Mouse (Mus musculus): ENCODE results near the gene Mrps27. TPM values are rescaled to one million over a fixed set of nuclear protein-coding genes. Genes with fewer than 3 reads are reported as not detected.

Gene Mrps27
- total RNA-seq, 2 experiments from 2014 or later = 25.2 to 26.0 TPM

DNA sequence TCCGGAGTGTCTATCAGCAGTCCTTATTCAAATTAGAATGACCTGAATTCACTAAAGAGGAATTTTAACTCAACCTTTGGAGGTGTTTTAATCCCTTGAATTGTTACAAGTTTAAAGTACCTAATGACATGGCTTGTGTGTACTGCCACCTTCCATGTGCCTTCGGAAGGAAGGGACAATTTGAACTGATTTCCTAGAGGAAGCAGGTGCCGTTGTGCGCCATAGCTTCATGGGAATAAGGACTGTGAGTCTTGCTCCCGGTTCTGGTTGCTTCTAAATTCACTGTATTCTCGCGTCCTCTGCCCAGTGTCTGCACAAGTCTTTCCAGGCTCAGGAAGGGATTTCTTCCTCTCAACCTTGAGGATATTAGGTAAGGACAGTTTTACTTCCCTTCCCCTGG is 41.8 kb downstream of the Mrps27 start:
- no peak for DNase-seq (ENCODE audit: low spot score)

- no peak for DNase-seq (ENCODE audit: low spot score)
Measured at GRCm38 (mm10) chr13:99387901-99388811, 43.6 kb downstream of the Mrps27 start.

DNA sequence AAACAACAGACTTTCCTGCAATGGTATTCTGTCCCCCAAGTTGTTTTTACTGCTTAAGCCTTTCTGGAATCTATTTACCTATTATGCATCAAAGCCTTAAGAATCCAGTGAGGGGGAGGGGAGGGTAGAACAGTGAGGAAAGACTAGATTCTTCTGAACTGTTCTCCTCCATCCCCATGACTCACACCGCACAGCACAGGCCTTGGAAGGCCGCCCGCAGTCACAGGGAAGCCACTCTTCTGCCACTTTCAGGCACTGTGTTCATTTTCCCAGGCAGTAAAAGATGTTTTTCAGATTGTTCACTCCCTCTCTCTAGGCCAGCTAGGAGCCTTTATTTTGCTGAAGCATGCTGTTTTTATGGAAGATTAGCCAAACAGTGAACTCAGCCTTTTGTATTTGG is 46.8 kb downstream of the Mrps27 start:
- peak; percentile 68 for DNase-seq (ENCODE audit: low spot score)

- no peak for DNase-seq (ENCODE audit: low spot score)
Measured at GRCm38 (mm10) chr13:99393128-99393527, 48.5 kb downstream of the Mrps27 start.

- no peak for DNase-seq (ENCODE audit: low spot score)
Measured at GRCm38 (mm10) chr13:99394694-99395093, 50.1 kb downstream of the Mrps27 start.

- no peak for DNase-seq (ENCODE audit: low spot score)
Measured at GRCm38 (mm10) chr13:99395531-99395930, 50.9 kb downstream of the Mrps27 start.

DNA sequence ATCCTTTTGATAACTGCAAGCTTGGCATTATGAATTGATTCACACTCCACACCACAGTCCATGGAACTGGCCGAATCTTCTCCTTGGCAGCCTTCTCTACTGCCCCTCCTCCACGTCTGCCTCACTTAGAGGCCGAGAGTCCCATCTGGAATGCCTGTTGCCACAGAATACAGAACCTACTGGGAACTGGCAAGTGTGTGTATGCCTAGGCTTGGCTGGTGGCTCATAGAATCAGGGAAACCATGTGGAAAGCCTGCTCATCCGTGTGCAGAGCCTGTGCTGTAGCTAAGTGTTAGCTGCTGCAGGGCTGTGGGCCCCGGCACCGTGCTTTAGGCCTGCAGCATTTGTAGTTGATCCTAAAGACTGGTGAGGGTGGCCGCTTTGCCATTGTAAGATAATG is 52.6 kb downstream of the Mrps27 start:
- DNase-seq (ENCODE audit: low spot score) = no peak

- peak; percentile 30 for DNase-seq (ENCODE audit: low spot score)
Measured at GRCm38 (mm10) chr13:99398149-99398701, 53.6 kb downstream of the Mrps27 start.

- no peak for DNase-seq (ENCODE audit: low spot score)
Measured at GRCm38 (mm10) chr13:99399373-99399772, 54.8 kb downstream of the Mrps27 start.

GRCm38 (mm10) chr13:99409216-99409615 is 64.6 kb downstream of the Mrps27 start:
- no peak for DNase-seq (ENCODE audit: low spot score)

- DNase-seq (ENCODE audit: low spot score) = no peak
Measured at GRCm38 (mm10) chr13:99410611-99411515, 66.3 kb downstream of the Mrps27 start.

DNA sequence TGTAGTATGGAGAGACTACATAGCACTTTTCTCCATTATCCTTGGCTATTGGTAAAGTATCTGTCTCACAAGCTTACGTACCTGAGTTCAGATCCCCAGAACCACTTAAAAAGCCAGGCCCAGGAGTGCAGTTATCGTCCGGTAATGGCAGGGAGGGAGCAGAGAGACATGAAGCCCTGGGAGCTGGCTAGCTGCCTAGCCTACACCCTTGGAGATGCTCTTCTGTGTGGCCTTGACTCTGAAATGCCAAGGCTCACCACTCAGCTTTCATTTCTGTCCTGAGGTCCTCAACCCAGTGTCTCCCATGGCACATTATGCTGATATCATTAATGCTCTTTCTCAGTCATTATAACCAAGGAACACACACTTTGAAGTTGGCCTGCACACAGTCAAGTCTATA is 67.2 kb downstream of the Mrps27 start:
- DNase-seq (ENCODE audit: low spot score) = no peak

DNA sequence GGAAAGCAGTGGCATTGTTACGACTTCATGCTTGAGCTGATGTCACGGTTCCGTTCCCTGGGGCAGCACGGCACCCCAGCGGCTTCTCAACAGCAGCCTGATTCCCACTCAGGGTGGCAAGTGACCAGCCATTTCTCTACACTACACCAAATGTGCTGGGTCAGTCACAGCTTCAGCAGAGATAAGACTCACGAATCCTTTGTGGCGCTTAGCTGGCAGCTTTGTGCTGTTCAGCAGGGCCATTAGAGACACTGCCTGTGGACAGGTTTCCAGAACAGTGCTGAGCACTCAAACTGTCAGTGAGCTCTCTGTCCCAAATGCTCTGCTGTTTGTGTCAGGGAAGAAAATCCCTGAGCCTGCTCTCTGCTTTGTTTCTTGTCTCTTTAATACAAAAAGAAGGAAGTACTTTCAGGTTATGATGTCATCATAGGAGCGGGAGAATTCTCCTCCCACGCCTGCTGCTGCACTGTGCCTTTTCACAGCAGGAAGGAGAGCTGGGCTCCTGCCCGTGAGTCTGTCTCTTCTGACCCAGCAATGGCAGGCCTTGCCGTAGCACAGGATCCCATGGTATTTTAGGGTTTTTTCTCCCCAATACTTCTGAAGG is 68.0 kb downstream of the Mrps27 start:
- DNase-seq (ENCODE audit: low spot score) = peak; percentile 42

GRCm38 (mm10) chr13:99413481-99414351 is 69.1 kb downstream of the Mrps27 start:
- DNase-seq (ENCODE audit: low spot score) = no peak

DNA sequence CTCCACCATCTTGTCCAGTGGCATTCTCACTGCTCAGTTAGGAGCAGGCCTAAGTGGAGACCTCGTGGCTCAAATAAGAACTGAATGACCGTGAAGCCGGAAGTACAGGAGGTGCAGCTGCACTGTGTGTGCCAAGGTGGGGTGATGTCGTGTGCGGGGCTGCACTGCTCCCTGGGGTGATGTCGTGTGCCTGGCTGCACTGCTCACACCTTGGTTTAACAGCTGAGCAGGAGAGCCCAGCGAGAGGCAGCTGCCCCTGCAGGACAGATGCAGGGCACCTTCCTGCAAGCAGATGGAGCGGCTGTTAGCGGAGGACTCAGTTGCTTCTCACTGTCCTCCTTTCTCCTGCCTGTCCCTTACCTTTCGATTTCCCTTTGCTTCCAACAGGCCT is 69.8 kb downstream of the Mrps27 start:
- DNase-seq (ENCODE audit: low spot score) = no peak

GRCm38 (mm10) chr13:99416601-99417000 is 72.0 kb downstream of the Mrps27 start:
- no peak for DNase-seq (ENCODE audit: low spot score)

GRCm38 (mm10) chr13:99423581-99423980 is 79.0 kb downstream of the Mrps27 start:
- DNase-seq (ENCODE audit: low spot score) = no peak

DNA sequence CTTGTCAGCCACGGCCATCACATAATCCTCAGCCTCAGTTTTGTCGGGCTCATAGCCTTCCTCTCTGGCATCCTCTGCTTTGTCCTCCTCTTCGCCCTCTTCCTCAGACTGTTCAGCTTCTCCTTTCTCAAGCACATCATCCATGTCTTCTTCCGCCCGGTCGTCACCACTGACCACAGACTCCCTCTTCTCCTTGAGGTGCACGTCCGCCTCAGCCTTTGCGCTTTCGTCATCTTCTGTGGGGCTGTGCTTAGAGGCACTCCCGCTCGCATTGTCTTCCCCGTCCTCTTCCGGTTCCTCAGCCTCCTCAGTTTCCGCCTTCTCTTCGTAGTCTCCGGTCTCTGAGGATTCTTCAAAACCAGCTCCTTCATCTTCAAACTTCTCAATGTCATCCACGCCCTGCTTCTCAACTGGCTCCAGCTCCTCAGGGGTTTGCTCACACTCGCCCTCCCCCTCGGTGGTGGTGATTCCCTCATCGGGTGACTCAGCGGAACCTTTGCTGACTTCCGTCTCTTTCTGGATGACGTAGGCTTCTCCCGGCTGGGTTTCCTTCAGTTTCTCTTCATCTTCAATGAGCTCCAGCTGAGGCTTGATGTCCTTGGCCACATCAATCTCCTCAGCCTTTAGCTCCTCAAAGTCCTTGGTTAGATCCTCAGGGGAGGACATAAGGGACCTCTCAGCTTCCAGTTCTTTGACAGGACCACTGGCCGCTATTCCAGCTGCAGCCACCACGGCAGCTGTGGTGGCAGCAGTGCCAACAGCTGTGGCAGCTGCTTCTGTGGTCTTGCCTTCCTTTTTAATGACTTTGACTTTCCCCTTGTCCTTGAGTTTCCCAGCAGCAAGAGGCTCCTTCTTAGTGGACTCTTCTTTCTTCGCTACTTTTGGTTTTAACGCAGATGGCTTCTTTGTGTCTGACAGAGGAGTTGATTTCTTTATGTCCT is 88.8 kb downstream of the Mrps27 start:
- no peak for DNase-seq (ENCODE audit: low spot score)

- no peak for DNase-seq (ENCODE audit: low spot score)
Measured at GRCm38 (mm10) chr13:99434494-99434893, 89.9 kb downstream of the Mrps27 start.

Measured in gastrocnemius, adult 18-20 months (tissue).